29 mouse cellular contexts compared by ENCODE assay signal in the genomic region with DNA sequence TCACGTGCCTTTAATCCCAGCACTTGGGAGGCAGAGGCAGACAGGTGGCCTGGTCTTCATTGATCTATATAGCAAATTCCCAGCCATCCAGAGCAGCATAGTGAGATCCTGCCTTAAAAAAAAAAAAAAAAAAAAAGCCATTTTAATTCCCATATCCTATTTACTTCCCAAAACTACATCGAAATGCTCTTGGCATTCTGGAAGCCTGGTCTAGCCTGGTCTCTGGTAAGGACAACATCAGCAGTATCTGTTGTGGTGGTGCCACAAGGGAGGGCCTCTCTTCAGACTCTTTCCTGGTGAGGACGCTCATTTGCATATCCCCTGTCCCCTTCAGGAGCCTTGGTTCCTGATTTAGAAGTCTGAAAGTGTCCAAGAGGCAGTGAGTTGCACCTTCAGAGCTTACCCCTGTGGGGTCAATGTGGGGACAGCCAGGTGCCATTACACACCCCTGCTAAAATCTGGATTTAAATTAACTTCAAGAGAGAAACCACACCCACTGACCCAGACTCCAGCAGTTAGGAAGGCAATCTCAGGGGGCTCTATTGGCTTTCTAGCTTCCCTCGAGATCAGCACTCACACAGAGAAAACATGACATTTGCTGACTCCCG. TPM values are rescaled to one million over a fixed set of nuclear protein-coding genes. Genes with fewer than 3 reads are reported as not detected.
DNase-seq lines count a peak whose midpoint lies in the region; ATAC-seq and TF ChIP-seq lines count a peak whose summit lies in the region.
"Had no signal": no experiment of that assay in that cellular context is flagged by ENCODE, and none has a peak within 500 bp of the region (broad histone marks: within the 10 kb centered on the region; RNA-seq: fewer than 3 reads in every experiment).

No protein-coding gene starts in this region.

- no peak for TF ChIP-seq POLR2A in ES-Bruce4 (IDR thresholded peaks at IDR 0.05; ENCODE audit: insufficient read depth, low read length)

- H3K27me3 ChIP-seq in ES-Bruce4 (ENCODE audit: control insufficient read depth, insufficient read depth, low read length, poor library complexity, severe bottlenecking), result no peaks in the 10 kb centered on the region
- no peaks in the 10 kb centered on the region for H3K27me3 ChIP-seq in hindbrain, postnatal 0 days (ENCODE audit: insufficient read depth, low read length)

- no peak overlapping the region for H3K4me3 ChIP-seq in ES-Bruce4 (ENCODE audit: low read depth, low read length)
- H3K4me3 ChIP-seq in hindbrain, postnatal 0 days (ENCODE audit: low read length), result no peak overlapping the region
- H3K4me3 ChIP-seq: gastrocnemius, adult 2 months; heart, adult 2 months; heart, embryonic 10.5 days; heart, embryonic 13.5 days had no signal

- peaks cover 3% of the 10 kb centered on the region for H3K4me1 ChIP-seq in ES-Bruce4 (ENCODE audit: control insufficient read depth, insufficient read depth, low read length)
- no peaks in the 10 kb centered on the region for H3K4me1 ChIP-seq in hindbrain, postnatal 0 days (ENCODE audit: insufficient read depth, low read length)
- H3K4me1 ChIP-seq: heart, embryonic 10.5 days; heart, embryonic 13.5 days had no signal

- H3K9ac ChIP-seq in ES-Bruce4 (ENCODE audit: low read depth, poor library complexity, severe bottlenecking), result peak overlapping the region; percentile 38
- no peak overlapping the region for H3K9ac ChIP-seq in hindbrain, postnatal 0 days (replicated peaks; ENCODE audit: low read length)
- H3K9ac ChIP-seq: forebrain, postnatal 0 days; heart, embryonic 13.5 days; hindbrain, embryonic 14.5 days had no signal

- TF ChIP-seq CTCF in ES-Bruce4 (IDR thresholded peaks at IDR 0.05; ENCODE audit: low read depth, low read length), result no peak
- TF ChIP-seq CTCF in hindbrain, postnatal 0 days (IDR thresholded peaks at IDR 0.05; ENCODE audit: low read depth), result no peak

- DNase-seq in A20 (ENCODE audit: low read depth, low spot score) (peak; percentile 88), R1 (ENCODE audit: low read depth, low spot score) (peak; percentile 64)
- DNase-seq in hindbrain, postnatal 0 days (ENCODE audit: low spot score), result no peak
- DNase-seq in adrenal gland, postnatal 36 days, result no peak
- DNase-seq in gastrocnemius, postnatal 14 days, result no peak
- DNase-seq: adrenal gland, adult 2 months; adrenal gland, postnatal 14 days; cerebellum, adult 11-12 months; cerebellum, adult 8-10 months; cerebellum, postnatal 10 days; forebrain, postnatal 0 days; gastrocnemius, adult 2 months; gastrocnemius, postnatal 36 days; heart, adult 2 months; heart, postnatal 14 days; heart, postnatal 4 days; kidney, adult 8-10 months had no signal

- 0 out of 2 replicates have a peak, but pooled peaks have one; percentile 52 for TF ChIP-seq EP300 in ES-Bruce4 (IDR thresholded peaks at IDR 0.05; ENCODE audit: insufficient read depth, low read depth, low read length)

- H3K36me3 ChIP-seq in ES-Bruce4 (ENCODE audit: control insufficient read depth, insufficient read depth, low read length, poor library complexity, severe bottlenecking), result no peaks in the 10 kb centered on the region
- no peaks in the 10 kb centered on the region for H3K36me3 ChIP-seq in hindbrain, postnatal 0 days (ENCODE audit: insufficient read depth, low read length)
- H3K36me3 ChIP-seq: heart, embryonic 10.5 days; heart, embryonic 13.5 days had no signal

- H3K4me2 ChIP-seq in hindbrain, postnatal 0 days (ENCODE audit: low read depth, low read length), result no peak overlapping the region
- H3K4me2 ChIP-seq: heart, embryonic 13.5 days; hindbrain, embryonic 14.5 days had no signal

- peak overlapping the region; percentile 82 for H3K27ac ChIP-seq in ES-Bruce4 (ENCODE audit: insufficient read depth, low read length)
- H3K27ac ChIP-seq in hindbrain, postnatal 0 days, result no peak overlapping the region
- H3K27ac ChIP-seq: gastrocnemius, adult 2 months; heart, adult 2 months; heart, embryonic 10.5 days; heart, embryonic 13.5 days; hindbrain, embryonic 14.5 days had no signal

- no peak for ATAC-seq in hindbrain, postnatal 0 days
- ATAC-seq: forebrain, embryonic 14.5 days; forebrain, postnatal 0 days; intestine, postnatal 0 days had no signal

- H3K9me3 ChIP-seq in ES-Bruce4 (replicated peaks; ENCODE audit: control insufficient read depth, insufficient read depth, low read length, poor library complexity, severe bottlenecking), result no peaks in the 10 kb centered on the region
- no peaks in the 10 kb centered on the region for H3K9me3 ChIP-seq in hindbrain, postnatal 0 days (ENCODE audit: low read length)
- H3K9me3 ChIP-seq: heart, embryonic 10.5 days; heart, embryonic 13.5 days had no signal

- 83% methylated on average over 5 of the region's 5 CpGs for WGBS in hindbrain, postnatal 0 days

- intact Hi-C loops in gastrocnemius, postnatal 14 days (cut with DNase I; ENCODE audit: low total_unique reads), result no loop called here

RNA-seq across cellular contexts. Expression of gene Cldn14, which starts 6.0 kb away (rescaled TPM):
- polyA plus RNA-seq in ES-Bruce4 (2011; ENCODE audit: insufficient read depth, insufficient read length, low read depth, missing spikeins), result 0.42 TPM in 1 of 2 replicates, not detected in the other
- 1.0 TPM in 1 of 2 replicates, not detected in the other for total RNA-seq in hindbrain, postnatal 0 days (2014; rRNA removed)
- polyA plus RNA-seq in hindbrain, postnatal 0 days (2015; fragmentation: Nextera tagmentation; extraction: Ambion mirVana), result 0.23 and 0.28 TPM in 2 replicates
- not detected for total RNA-seq in adrenal gland, postnatal 36 days (2021)
- total RNA-seq in gastrocnemius, postnatal 14 days (2021), result not detected
- total RNA-seq: adrenal gland, adult 2 months; forebrain, postnatal 0 days; gastrocnemius, adult 2 months; granulocyte monocyte progenitor cell, adult 5-6 weeks; heart, adult 2 months; heart, postnatal 14 days; heart, postnatal 4 days had no signal
- polyA plus RNA-seq: brain, embryonic 14.5 days; embryonic facial prominence, embryonic 11.5 days; forebrain, embryonic 11.5 days; forebrain, embryonic 14.5 days; forebrain, postnatal 0 days; heart, adult 2 months; heart, embryonic 10.5 days; heart, embryonic 13.5 days; heart, embryonic 16.5 days; hindbrain, embryonic 11.5 days; hindbrain, embryonic 14.5 days had no signal

Comparison
In these comparisons a context has a peak if more than half of its experiments do, and no peak if none do; other contexts are left out.
1. DNase-seq: peak in A20 (single experiment) and R1 (single experiment); none in hindbrain, postnatal 0 days (single experiment), adrenal gland, postnatal 36 days (0 of 2) and gastrocnemius, postnatal 14 days (single experiment).